Mouse (Mus musculus): ENCODE measurements around the gene Tmem247.

DNA sequence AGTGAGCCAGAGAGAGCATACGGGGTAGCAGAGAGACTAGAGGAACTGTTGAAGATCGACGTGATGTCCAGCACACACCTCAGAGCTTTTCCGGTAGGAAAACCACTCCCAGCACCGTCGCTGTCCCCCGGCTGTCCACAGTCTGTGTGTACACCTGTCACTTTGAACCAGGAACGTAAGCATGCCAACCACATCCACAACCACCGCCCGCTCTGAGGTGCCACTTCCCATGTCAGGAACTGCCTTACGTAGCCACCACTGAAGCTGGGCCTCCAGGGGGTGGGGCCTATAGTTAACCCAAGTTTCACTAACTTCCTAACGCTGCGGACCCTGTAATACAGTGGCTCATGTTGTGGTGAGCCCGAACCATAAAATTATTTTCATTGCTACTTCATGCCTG is 40.8 kb downstream of the Tmem247 start:
- TF ChIP-seq CTCF (IDR thresholded peaks at IDR 0.05; ENCODE audit: low read depth, low read length) (no peak), POLR2A (IDR thresholded peaks at IDR 0.05; ENCODE audit: borderline replicate concordance, low read depth, low read length) (no peak)

All from bone marrow macrophage, adult 2 months (primary cell).